Mouse (Mus musculus) spleen, adult 2 months (tissue): ENCODE data around the gene Pla2g4b.

Experiments used
- CTCF ChIP-seq: fragments of 200-500 bp; IDR thresholded peaks from 2 replicates; pipeline ENCODE4 v1.5.1; 2011; ENCODE audit warnings: mild to moderate bottlenecking, inconsistent platforms; ENCODE audit not compliant: insufficient read depth, insufficient read length, insufficient replicate concordance; ENCODE audit errors: extremely low read depth
- POLR2A ChIP-seq: fragments of 200-500 bp; IDR thresholded peaks from 2 replicates; pipeline ENCODE4 v1.6.1; 2011; ENCODE audit warnings: low read depth, low read length, inconsistent platforms

- TF ChIP-seq CTCF (no peak), POLR2A (no peak)
These were observed 33.0 kb downstream of the Pla2g4b start for GRCm38 (mm10) chr2:120066224-120066623.
